Mouse (Mus musculus) hindbrain, embryonic 12.5 days (tissue): ENCODE results near the gene Plch1. TPM values are rescaled to one million over a fixed set of nuclear protein-coding genes. Genes with fewer than 3 reads are reported as not detected.

Source experiments
- ATAC-seq: fragments of 200-750 bp; cut with Nextera tagmentation; 2 replicates; pipeline ENCODE4 v1.8.0; 2017; ENCODE audit warnings: moderate TSS enrichment; ENCODE audit not compliant: low FRiP score
- H3K27ac ChIP-seq: fragments of 300-500 bp; sonication (generic); 2 replicates; pipeline ENCODE4 v1.5.1; 2016; ENCODE audit warnings: mild to moderate bottlenecking
- H3K27me3 ChIP-seq: fragments of 300-500 bp; sonication (generic); 2 replicates; pipeline ENCODE4 v1.6.1; 2016; ENCODE audit warnings: mild to moderate bottlenecking
- H3K36me3 ChIP-seq: fragments of 300-500 bp; sonication (generic); 2 replicates; pipeline ENCODE4 v1.6.1; 2016; ENCODE audit warnings: mild to moderate bottlenecking
- H3K4me1 ChIP-seq: fragments of 300-500 bp; sonication (generic); 2 replicates; pipeline ENCODE4 v1.6.1; 2016
- H3K4me2 ChIP-seq: fragments of 300-500 bp; sonication (generic); replicated peaks from 2 replicates; pipeline ENCODE4 v1.6.1; 2016; ENCODE audit warnings: mild to moderate bottlenecking
- H3K4me3 ChIP-seq: fragments of 300-500 bp; sonication (generic); 2 replicates; pipeline ENCODE4 v1.5.1; 2016; ENCODE audit warnings: mild to moderate bottlenecking
- H3K9ac ChIP-seq: fragments of 300-500 bp; sonication (generic); 2 replicates; pipeline ENCODE4 v1.6.1; 2016; ENCODE audit warnings: mild to moderate bottlenecking, moderate library complexity
- H3K9me3 ChIP-seq: fragments of 300-500 bp; sonication (generic); replicated peaks from 2 replicates; pipeline ENCODE4 v1.6.1; 2016; ENCODE audit warnings: mild to moderate bottlenecking
- WGBS: fragments of 180-500 bp; shearing (Covaris S2); methylation state at CpG from one replicate; pipeline ENCODE4 v1.1.7; 2016; 5-methylcytosine and 5-hydroxymethylcytosine counted together
- polyA plus RNA-seq: library from polyadenylated mRNA; unstranded; fragments of >200 nt; fragmentation: Nextera tagmentation; extraction: Ambion mirVana; gene quantifications from 2 replicates; pipeline ENCODE4 v1.2.1, GENCODE M21; 2016

Gene Plch1
- polyA plus RNA-seq, 1 experiment from 2014 or later: 25.5 TPM

- ATAC-seq: no peak
Observed at GRCm38 (mm10) chr3:63664575-63665243, 234.6 kb downstream of the Plch1 start.

More at GRCm38 (mm10) chr3:63664575-63665243, 234.6 kb downstream of the Plch1 start:
- Histone ChIP-seq H3K4me2 (no peak overlapping the region), H3K36me3 (no peaks in the 10 kb centered on the region), H3K9me3 (no peaks in the 10 kb centered on the region), H3K27ac (no peak overlapping the region), H3K4me3 (no peak overlapping the region), H3K27me3 (no peaks in the 10 kb centered on the region), H3K4me1 (no peaks in the 10 kb centered on the region), H3K9ac (no peak overlapping the region)
- WGBS: 75% methylated on average over 6 of the region's 6 CpGs

Other genes starting within 250 kb of the Plch1 start
- gene E130311K13Rik, start 30.0 kb upstream of the Plch1 start, polyA plus RNA-seq: 4.3 and 4.8 TPM in 2 replicates
- 14.4 and 15.3 TPM in 2 replicates for gene Slc33a1, start 65.3 kb upstream of the Plch1 start, polyA plus RNA-seq
- gene Gmps, start 76.6 kb upstream of the Plch1 start, polyA plus RNA-seq: 52.6 and 54.7 TPM in 2 replicates
- gene Vmn2r1, start 182.1 kb upstream of the Plch1 start, polyA plus RNA-seq: 0.05 and 0.08 TPM in 2 replicates
- 0.05 TPM in 1 of 2 replicates, not detected in the other for gene Vmn2r2, start 242.5 kb upstream of the Plch1 start, polyA plus RNA-seq